Mouse (Mus musculus): ENCODE measurements around the gene Hoxa10. TPM values are rescaled to one million over a fixed set of nuclear protein-coding genes. Genes with fewer than 3 reads are reported as not detected.

The Hoxa10 gene
- polyA plus RNA-seq, 1 experiment, result 15.8 TPM

GRCm38 (mm10) chr6:52190906-52191810 is 49.5 kb downstream of the Hoxa10 start, which contains the start of gene Hoxa4:
Gene Hoxa4, minus strand, starts transcription at chr6:52191753.
- no peaks in the 10 kb centered on the region for H3K27me3 ChIP-seq (ENCODE audit: control insufficient read depth, insufficient read depth, insufficient read length)
- H3K79me2 ChIP-seq (ENCODE audit: control insufficient read depth, insufficient read depth), result peaks cover 4% of the 10 kb centered on the region
- TF ChIP-seq TCF3 (IDR thresholded peaks at IDR 0.05; ENCODE audit: insufficient read length, low read depth) (no peak), TCF12 (IDR thresholded peaks at IDR 0.05; ENCODE audit: insufficient read depth, poor library complexity, severe bottlenecking) (no peak), POLR2A (IDR thresholded peaks at IDR 0.05; ENCODE audit: insufficient read length, low read depth) (no peak), REST (IDR thresholded peaks at IDR 0.05; ENCODE audit: insufficient read depth, insufficient read length) (no peak), USF1 (IDR thresholded peaks at IDR 0.05; ENCODE audit: low read depth) (no peak), E2F4 (IDR thresholded peaks at IDR 0.05; ENCODE audit: insufficient read depth) (no peak), MAX (IDR thresholded peaks at IDR 0.05; ENCODE audit: low read depth) (no peak), POLR2AphosphoS2 (IDR thresholded peaks at IDR 0.05; ENCODE audit: insufficient read length, low read depth) (no peak), CEBPB (IDR thresholded peaks at IDR 0.05; ENCODE audit: insufficient read depth, poor library complexity, severe bottlenecking) (no peak), MYOD1 (IDR thresholded peaks at IDR 0.05; ENCODE audit: control insufficient read depth in 1 of 3, insufficient read length in 2 of 3, low read depth in 2 of 3) (no peak), MYOG (IDR thresholded peaks at IDR 0.05; ENCODE audit: control insufficient read depth in 1 of 3, insufficient read depth in 1 of 3, insufficient read length in 2 of 3, low read depth in 2 of 3) (no peak), SRF (IDR thresholded peaks at IDR 0.05; ENCODE audit: control insufficient read depth, insufficient read length, low read depth) (no peak)
- H3K4me3 ChIP-seq, result peak within 1 kb of the TSS; percentile 47
- peak within 1 kb of the TSS; percentile 0 for H3ac ChIP-seq (ENCODE audit: control insufficient read depth, insufficient read length)
- no peaks in the 10 kb centered on the region for H3K36me3 ChIP-seq (ENCODE audit: control insufficient read depth, insufficient read depth)
- H3K4me2 ChIP-seq (ENCODE audit: low read depth), result peak within 1 kb of the TSS; percentile 84

- no peak overlapping the region for H3K4me3 ChIP-seq
- no peaks in the 10 kb centered on the region for H3K36me3 ChIP-seq (ENCODE audit: control insufficient read depth, insufficient read depth)
- H3K27me3 ChIP-seq (ENCODE audit: control insufficient read depth, insufficient read depth, insufficient read length), result no peaks in the 10 kb centered on the region
- TF ChIP-seq USF1 (IDR thresholded peaks at IDR 0.05; ENCODE audit: low read depth) (no peak), MYOD1 (IDR thresholded peaks at IDR 0.05; ENCODE audit: control insufficient read depth in 1 of 3, insufficient read length in 2 of 3, low read depth in 2 of 3) (no peak), POLR2A (IDR thresholded peaks at IDR 0.05; ENCODE audit: insufficient read length, low read depth) (no peak), SRF (IDR thresholded peaks at IDR 0.05; ENCODE audit: control insufficient read depth, insufficient read length, low read depth) (no peak), TCF12 (IDR thresholded peaks at IDR 0.05; ENCODE audit: insufficient read depth, poor library complexity, severe bottlenecking) (no peak), TCF3 (IDR thresholded peaks at IDR 0.05; ENCODE audit: insufficient read length, low read depth) (no peak), E2F4 (IDR thresholded peaks at IDR 0.05; ENCODE audit: insufficient read depth) (no peak), POLR2AphosphoS2 (IDR thresholded peaks at IDR 0.05; ENCODE audit: insufficient read length, low read depth) (no peak), CEBPB (IDR thresholded peaks at IDR 0.05; ENCODE audit: insufficient read depth, poor library complexity, severe bottlenecking) (no peak), MYOG (IDR thresholded peaks at IDR 0.05; ENCODE audit: control insufficient read depth in 1 of 3, insufficient read depth in 1 of 3, insufficient read length in 2 of 3, low read depth in 2 of 3) (no peak), REST (IDR thresholded peaks at IDR 0.05; ENCODE audit: insufficient read depth, insufficient read length) (no peak), MAX (IDR thresholded peaks at IDR 0.05; ENCODE audit: low read depth) (no peak)
- H3K79me2 ChIP-seq (ENCODE audit: control insufficient read depth, insufficient read depth), result peaks cover 4% of the 10 kb centered on the region
- peak overlapping the region; percentile 12 for H3K4me2 ChIP-seq (ENCODE audit: low read depth)
- no peak overlapping the region for H3ac ChIP-seq (ENCODE audit: control insufficient read depth, insufficient read length)
Measured at GRCm38 (mm10) chr6:52190410-52190809, 50.2 kb downstream of the Hoxa10 start.

DNA sequence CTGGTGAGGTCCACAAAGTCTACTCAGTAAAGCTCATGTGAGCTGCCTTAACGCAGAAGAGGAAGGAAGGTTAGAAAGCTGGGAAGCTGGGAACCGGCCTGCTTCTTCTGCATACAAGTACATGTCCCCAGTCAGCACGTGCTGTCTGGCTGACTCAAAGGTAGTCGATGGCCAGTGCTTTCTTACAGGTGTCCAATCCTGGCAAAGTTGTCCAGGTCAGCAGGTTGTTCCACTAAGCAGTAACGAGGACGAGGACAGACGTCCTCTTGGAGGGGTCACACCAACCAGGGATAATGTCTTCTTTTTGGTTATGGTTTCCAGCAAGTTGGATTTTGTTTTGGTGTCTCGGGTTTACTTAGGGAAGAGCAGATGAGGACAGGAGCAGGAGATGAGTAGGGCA is 50.7 kb downstream of the Hoxa10 start:
- TF ChIP-seq REST (IDR thresholded peaks at IDR 0.05; ENCODE audit: insufficient read depth, insufficient read length), result no peak
- TF ChIP-seq POLR2A (IDR thresholded peaks at IDR 0.05; ENCODE audit: insufficient read length, low read depth), result no peak
- TF ChIP-seq MAX (IDR thresholded peaks at IDR 0.05; ENCODE audit: low read depth), result no peak
- TF ChIP-seq POLR2AphosphoS2 (IDR thresholded peaks at IDR 0.05; ENCODE audit: insufficient read length, low read depth), result no peak
- no peak for TF ChIP-seq MYOD1 (IDR thresholded peaks at IDR 0.05; ENCODE audit: control insufficient read depth in 1 of 3, insufficient read length in 2 of 3, low read depth in 2 of 3)
- no peak overlapping the region for H3K4me2 ChIP-seq (ENCODE audit: low read depth)

DNA sequence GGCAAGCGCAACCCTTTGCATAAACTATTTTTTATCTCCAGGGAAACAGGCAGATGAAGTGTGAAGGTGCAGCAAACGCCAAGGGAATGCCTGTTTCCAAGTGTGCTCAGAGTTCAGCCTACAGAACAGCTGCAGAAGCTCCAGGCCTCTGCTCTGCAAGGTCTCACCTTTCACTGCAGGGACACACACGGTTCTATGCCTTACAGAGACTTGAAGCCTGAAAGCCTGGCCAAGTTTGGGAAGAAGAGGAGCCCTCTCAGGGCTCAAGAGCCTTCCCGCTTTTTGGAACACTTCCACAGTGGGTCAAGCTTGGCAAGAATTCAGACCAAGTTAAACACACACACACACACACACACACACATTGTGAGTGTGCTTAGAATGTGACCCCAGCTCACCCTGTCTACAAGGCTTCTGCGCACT is 51.5 kb downstream of the Hoxa10 start:
- Histone ChIP-seq H3K4me3 (no peak overlapping the region), H3K27me3 (ENCODE audit: control insufficient read depth, insufficient read depth, insufficient read length) (no peaks in the 10 kb centered on the region)
- TF ChIP-seq CEBPB (IDR thresholded peaks at IDR 0.05; ENCODE audit: insufficient read depth, poor library complexity, severe bottlenecking) (no peak), USF1 (IDR thresholded peaks at IDR 0.05; ENCODE audit: low read depth) (no peak), MYOD1 (IDR thresholded peaks at IDR 0.05; ENCODE audit: control insufficient read depth in 1 of 3, insufficient read length in 2 of 3, low read depth in 2 of 3) (peak in 2 of 3 experiments; percentile 55 to 70), MYOG (IDR thresholded peaks at IDR 0.05; ENCODE audit: control insufficient read depth in 1 of 3, insufficient read depth in 1 of 3, insufficient read length in 2 of 3, low read depth in 2 of 3) (peak; percentile 37 to 80 (median 59))

More for the DNA sequence above, 50.7 kb downstream of the Hoxa10 start:
- Histone ChIP-seq H3K4me3 (no peak overlapping the region), H3ac (ENCODE audit: control insufficient read depth, insufficient read length) (no peak overlapping the region), H3K27me3 (ENCODE audit: control insufficient read depth, insufficient read depth, insufficient read length) (no peaks in the 10 kb centered on the region), H3K79me2 (ENCODE audit: control insufficient read depth, insufficient read depth) (peaks cover 4% of the 10 kb centered on the region), H3K36me3 (ENCODE audit: control insufficient read depth, insufficient read depth) (no peaks in the 10 kb centered on the region)

More for the DNA sequence above, 51.5 kb downstream of the Hoxa10 start:
- peaks cover 4% of the 10 kb centered on the region for H3K79me2 ChIP-seq (ENCODE audit: control insufficient read depth, insufficient read depth)
- H3K4me2 ChIP-seq (ENCODE audit: low read depth), result no peak overlapping the region
- H3ac ChIP-seq (ENCODE audit: control insufficient read depth, insufficient read length), result no peak overlapping the region
- no peaks in the 10 kb centered on the region for H3K36me3 ChIP-seq (ENCODE audit: control insufficient read depth, insufficient read depth)
